Mouse (Mus musculus): ENCODE results near the gene Cul4a.
"Not testable (repeated sequence)": the region's sequence is repeated elsewhere in the genome, so short reads cannot be mapped to it uniquely, and the experiment has no call there.

Cul4a gene

DNA sequence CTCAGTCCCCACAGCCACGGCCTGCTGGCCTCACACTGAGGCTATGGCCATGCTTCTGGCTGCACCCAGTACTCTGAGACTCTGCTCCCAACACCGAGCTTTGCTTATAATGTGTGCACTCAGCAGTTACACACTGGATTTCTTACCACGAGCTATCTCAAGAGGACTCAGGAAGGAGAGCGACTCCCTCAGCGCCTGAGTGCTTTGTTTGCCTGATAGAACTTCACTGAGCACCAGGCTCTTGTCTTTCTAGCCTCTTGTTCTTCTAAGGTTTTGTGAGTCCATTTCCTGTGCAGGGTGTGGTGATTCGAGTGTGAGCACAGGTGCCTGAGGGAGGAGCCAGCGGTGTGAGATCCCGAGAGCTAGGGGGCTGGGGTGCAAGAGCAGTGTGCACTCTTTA is 19.5 kb downstream of the Cul4a start:
- in situ Hi-C loops (cut with MboI) = loop anchor here (25.0 kb wide), 1 partner anchor 662 kb away; the partner anchor contains the start of gene Upf3a

DNA sequence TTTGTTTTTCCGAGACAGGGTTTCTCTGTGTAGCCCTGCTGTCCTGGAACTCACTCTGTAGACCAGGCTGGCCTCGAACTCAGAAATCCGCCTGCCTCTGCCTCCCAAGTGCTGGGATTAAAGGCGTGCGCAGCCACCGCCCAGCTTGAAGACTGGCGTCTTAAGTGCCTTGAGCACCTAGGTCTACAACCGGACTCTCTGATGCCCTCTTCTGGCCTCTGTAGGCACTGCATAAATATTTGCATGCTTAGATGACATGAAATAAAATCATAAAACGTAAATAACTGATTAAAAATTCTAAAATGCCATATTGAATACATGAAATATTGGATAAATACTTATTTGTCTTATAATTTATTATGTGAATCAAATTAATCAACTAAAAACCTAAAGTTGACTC is 26.8 kb downstream of the Cul4a start:
- in situ Hi-C loops (cut with MboI) = not testable (repeated sequence)

DNA sequence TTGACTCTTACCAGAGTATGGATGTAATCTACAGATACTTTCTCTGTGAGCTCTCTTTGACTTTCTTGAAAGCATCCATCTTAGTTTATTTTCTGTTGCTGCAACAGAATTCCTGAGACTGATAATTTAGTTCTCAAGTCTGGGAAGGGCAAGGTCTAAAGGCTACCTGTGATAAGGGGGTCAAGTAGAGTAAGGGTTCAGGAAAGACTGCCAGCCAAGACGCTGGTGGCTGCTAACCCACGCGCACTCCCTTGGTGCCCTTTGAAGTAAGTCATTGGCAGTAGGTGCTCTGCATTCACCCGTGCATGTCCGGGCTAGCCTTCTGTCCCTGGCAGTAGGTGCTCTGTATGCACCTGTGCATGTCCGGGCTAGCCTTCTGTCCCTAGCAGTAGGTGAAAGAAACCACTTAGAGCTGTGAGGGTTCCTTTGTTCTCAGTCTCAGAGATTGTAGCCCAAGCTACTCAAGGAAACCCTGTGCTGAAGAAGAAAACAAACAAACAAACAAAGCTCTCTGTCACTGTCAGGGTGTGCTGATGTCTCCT is 34.3 kb downstream of the Cul4a start:
- in situ Hi-C loops (cut with MboI) = no loop called here

DNA sequence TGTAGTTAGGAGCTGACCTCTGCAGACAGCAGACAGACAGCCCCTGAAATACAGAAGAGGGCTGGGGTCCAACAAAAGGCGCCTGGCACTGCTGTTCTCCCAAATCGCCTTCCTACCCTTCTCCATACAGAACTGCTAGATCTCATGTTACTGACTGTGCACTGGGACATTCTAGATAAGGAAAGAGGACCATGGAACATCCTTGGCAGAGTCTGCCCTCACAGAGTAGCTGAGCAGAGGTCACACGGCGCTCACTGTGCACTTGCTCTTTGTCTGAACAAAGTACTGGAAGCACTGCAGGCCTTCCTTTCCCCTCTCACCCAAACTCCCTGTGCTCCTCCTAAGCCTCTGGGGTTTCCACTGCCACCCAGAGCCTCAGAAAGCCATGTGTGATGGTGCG is 36.3 kb downstream of the Cul4a start:
- in situ Hi-C loops (cut with MboI) = no loop called here

DNA sequence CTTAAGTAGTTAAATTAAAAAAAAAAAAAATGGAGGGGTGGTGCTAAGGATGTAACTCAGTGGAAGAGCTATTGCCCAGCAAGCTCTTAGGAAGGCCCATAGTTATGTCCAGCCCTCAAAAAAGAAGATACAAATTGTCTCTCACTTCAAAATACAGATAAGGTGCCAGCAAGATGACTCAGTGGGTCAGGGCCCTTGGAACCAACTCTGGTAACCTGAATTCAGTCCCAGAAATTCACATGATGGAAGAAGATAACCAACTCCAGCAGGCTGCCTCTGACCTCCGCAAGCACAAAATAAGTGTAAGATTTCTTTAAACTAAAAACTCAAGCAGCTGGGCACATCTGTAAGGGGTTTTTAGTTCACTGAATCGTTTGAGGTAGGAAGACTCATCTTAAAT is 43.1 kb downstream of the Cul4a start:
- in situ Hi-C loops (cut with MboI) = no loop called here

DNA sequence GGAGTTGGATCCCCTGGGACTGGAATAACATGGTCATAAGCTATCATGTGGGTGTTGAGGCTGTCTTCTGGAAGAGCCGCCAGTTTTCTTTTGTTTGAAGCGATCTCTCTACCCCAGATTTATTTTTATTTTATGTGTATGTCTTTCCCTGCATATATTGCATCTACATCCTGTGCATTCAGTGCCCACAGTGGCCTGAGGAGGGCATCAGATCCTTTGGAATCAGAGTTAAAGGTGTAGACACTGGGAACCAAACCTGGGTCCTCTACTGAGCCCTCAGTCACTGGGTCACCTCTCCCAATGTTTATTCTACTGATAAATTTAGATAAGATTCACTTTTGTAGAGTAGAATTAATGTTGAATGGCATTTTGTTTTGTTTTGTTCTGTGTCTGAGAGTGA is 43.9 kb downstream of the Cul4a start:
- in situ Hi-C loops (cut with MboI) = no loop called here

DNA sequence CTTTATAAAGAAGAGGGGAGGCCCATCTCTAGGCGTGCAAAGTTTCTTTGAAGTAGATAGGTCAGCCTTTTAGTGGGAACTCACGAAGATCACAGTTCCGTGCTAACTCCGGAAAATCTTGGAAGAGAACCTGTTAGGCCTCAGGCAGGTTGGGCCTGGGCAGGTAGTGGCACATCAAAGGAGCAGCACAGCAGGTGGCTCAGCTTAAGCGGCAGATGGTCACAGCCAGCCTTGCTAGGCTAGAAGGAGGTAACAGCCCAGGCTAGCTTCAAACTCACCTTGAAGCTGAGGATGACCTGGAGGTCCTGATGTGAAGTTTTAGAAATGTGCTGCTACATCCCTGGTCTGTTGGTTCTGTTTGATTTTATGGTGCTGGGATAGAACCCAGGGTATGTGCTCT is 44.4 kb downstream of the Cul4a start:
- in situ Hi-C loops (cut with MboI) = no loop called here

DNA sequence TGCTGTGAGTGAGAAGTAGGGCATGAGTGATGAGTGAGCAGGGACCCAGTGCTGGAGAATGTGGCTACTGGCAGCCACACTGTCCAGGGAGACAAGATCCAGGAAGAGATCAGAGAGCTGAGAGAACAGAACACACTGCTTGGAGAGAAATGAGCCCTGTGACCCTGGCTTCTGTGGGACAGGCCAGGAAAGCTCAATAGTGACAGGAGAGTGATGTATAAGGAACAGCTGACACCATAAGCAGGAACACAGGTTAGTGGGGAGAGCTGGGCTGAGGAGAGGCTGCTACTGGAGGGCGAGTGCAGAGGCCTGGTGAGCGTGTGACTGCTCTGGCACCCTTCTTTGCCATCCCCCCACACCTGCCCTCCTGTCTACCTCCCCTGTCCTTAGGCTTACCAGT is 45.5 kb downstream of the Cul4a start:
- in situ Hi-C loops (cut with MboI) = no loop called here

DNA sequence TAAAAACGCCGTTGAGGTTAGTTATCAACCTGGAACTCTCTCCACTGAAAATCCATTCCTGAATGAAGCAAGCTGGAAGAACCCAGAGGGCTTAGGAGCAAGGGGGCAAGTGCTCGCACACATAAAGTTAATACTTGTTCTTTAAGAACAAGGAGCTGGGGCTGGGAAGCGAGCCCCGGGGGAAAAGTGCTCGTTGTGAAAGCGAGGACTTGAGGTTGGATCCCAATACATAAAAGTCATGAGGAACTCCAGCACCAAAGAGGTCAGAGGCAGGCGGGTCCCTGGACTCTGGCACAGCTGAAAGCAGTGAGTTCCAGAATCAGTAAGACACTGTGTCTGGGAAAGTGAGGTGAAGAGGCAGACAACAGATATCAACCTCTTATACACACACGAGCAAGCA is 48.7 kb downstream of the Cul4a start:
- in situ Hi-C loops (cut with MboI) = no loop called here

DNA sequence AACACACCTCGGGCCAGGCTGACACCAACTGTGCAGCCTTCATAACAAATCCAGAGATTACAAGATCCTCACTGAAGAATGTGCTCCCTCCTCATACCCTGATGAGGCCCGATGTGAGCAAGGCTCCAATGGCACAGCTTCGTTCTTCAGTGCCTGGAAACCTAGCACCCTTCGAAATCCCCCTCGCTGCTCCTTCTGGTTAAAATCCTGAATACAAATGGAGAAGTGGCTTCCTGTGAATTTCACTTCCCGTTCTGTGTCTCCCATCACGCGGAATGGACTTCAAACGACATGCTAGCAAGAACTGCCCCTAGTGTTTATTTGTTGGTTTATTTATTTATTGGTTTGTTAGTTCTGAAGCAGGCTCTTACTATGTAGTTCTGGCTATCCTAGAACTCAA is 49.9 kb downstream of the Cul4a start:
- in situ Hi-C loops (cut with MboI) = no loop called here

DNA sequence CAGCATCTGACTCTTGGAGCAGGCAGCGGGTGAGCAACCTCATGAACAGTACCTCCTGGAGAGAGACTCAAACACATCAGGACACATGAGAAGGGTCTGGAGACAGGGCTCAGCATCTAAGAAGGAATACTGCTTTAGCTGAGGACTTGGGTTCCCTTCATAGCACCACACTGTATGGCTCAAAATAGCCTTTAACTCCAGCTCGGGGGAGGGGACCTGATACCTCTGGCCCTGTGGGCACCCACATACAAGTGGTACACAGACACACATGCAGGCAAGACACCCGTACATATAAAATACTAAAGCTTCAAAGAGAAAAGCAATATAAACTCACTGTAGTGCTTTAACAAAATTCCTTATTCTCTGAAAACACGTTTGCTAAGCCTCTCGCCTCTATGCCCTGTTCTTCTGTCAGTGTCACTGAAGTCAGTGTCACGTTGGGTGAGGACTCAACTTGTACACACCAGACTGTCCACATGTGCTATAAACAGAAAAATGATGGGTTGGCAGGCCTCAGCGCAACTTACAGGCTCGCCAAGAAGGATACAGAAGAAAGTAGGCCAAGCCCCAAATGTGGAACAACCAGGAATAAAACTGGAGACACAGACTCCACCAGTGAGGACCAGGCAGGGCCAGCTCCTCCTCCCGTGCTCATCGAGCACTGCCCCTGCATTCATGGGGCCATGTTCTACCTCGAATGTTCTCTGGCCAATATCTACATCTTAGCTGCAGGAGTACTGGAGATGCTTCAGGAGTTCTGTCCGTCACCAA is 51.1 kb downstream of the Cul4a start:
- in situ Hi-C loops (cut with MboI) = no loop called here

DNA sequence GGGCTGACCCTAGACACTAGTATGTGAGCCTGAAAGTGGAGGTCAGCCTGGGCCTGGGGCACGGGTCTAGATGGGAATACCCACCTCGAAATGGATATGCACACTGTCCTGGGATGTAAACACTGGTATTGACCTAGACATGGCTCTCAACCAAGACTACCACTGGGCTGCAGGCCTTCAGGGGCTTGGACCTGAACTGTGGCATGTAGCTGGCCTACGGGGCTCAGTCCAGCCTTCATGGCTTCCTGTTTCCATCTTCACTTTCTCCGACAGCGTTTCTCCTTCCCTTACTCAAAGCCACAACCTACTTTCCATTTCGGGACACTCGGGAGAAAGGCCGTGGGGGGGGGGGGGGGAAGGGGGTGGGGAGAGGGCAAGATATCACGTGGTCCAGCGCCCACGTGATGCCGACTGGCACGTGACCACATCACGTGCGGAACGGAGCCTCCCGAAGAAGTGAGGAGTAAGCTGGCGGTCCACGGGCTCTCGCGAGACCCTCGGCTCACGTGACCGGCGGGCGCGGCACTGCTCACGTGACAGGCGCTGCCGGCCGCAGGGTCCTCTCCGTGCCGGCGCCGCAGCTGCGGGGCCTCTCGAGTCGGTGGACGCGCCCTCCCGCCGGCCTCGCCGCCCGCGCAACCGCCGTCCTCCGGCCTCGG is 53.4 kb downstream of the Cul4a start, which contains the start of gene Lamp1:
Lamp1 (plus strand) TSS at position 444 of the 659 bp plus-strand sequence.
- in situ Hi-C loops (cut with MboI) = no loop called here

DNA sequence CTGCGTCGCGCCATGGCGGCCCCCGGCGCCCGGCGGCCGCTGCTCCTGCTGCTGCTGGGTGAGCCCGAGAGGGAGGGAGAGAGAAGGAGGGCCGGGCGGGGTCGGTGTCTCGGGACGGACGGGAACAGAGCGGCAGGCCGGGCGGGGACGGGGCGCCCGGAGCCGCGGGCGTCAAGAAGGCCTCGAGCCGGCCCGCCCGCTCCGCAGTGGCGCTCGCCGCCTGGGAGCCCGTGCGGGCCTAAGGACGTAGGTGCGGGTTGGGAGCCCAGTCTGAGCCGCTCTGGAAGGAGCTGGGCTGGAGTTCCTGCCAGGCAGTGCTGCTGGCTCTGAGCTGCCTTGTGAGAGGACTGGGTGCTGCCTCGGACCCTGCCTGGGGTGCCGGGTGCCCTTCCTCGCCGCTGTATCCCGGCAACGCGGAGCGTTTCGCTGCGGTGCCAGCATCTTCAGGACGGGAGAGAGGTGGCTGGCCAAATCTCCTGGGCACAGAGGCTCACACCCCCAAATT is 54.0 kb downstream of the Cul4a start:
- in situ Hi-C loops (cut with MboI) = no loop called here

DNA sequence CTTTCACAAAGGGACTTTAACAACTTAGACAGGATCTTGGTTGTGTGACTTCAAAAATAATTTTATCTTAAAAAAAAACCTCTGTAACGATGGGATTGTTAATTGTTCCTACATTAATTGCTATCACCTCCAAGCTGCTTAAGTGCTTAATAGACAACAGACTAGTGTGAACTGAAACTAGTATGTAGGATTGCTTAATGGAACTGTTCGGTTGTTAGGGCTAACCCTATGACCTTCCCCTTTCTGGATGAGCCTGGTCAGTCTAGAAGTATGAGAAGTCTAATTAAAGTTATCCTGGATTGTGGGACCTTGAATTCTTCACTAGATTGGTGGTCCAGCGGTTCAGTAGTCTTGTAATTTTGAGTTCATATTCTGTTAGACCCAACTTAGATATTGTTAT is 55.3 kb downstream of the Cul4a start:
- in situ Hi-C loops (cut with MboI) = no loop called here

DNA sequence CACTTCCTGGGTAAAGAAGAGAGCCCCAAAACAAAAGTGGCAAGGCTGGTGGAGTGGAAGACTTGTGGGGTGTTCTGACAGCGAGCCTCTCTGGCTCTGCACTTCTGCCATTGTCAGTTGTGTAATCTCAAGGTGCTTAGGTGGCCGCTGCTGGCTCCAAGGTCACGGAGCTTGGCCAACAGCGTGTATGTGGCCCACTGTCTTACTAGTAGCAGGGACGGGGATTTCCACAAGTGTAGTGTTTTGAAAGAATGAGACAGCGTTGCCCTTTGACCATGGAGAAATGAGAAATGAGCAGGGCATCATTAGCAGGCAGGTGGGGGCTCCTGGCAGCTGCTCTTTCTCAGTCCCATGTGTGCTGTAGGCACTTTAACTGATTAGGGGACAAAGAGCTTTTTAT is 56.7 kb downstream of the Cul4a start:
- in situ Hi-C loops (cut with MboI) = no loop called here

DNA sequence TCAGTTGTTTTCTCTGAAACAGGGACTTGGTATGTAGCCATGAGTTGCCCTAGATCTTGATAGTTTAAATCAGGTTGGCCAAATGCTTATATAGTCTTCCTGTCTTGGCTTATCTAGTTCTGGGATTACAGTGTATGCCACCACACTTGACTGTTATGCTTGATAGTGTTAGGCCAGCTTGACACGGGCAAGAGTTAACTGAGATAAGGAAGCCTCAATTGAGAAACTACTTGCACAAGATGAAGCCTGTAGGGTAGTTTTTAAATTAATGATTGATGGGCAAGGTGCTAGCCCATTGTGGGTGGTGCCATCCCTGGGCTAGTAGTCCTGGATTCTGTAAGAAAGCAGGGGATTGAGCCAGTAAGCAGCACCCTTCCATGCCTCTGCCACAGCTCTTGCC is 58.1 kb downstream of the Cul4a start:
- in situ Hi-C loops (cut with MboI) = no loop called here

DNA sequence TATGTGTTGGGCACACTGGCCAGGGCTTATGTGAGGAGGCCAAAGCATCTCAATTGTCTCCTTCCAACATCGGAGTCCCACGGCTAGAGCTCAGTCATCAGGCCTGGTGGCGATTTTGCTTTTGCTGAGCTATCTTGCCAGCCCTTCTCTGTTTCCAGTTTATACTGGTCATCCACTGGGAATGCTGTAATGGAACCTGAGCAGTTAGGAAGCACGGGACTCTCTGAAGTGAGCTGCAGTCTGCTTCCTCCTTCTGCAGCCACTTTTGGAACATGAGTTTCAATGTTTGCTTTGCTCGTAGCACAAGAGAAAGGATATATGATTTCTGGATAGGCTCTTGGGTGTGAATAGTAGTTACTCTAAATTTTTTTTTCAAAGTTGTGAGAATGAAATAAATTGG is 58.9 kb downstream of the Cul4a start:
- in situ Hi-C loops (cut with MboI) = no loop called here

DNA sequence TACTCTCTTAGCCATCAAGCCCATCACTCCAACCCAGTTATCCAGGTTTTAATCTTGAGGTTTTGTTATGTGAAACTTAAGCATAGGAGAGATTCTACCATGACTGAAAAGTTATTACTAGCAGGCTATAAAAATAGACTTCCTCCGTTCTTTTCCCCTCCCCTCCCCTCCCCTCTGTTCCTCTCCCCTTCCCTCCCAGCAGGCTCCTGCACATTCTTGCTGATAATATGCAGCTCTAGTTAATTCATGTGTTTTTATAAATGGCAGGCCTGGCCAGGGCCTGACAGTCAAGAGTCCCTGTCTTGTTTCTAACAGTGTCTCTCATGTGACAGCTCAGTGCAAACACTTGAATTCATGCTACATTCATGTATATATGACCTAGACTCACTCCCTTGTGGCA is 65.1 kb downstream of the Cul4a start:
- in situ Hi-C loops (cut with MboI) = no loop called here

DNA sequence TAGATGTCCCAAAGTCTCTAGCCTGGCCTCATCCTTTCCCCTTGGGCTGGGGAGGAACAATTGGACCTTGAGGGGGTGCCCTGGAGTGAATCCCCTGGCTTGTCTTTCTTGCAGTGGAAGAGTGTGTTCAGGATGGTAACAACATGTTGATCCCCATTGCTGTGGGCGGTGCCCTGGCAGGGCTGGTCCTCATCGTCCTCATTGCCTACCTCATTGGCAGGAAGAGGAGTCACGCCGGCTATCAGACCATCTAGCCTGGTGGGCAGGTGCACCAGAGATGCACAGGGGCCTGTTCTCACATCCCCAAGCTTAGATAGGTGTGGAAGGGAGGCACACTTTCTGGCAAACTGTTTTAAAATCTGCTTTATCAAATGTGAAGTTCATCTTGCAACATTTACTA is 68.9 kb downstream of the Cul4a start:
- in situ Hi-C loops (cut with MboI) = no loop called here

DNA sequence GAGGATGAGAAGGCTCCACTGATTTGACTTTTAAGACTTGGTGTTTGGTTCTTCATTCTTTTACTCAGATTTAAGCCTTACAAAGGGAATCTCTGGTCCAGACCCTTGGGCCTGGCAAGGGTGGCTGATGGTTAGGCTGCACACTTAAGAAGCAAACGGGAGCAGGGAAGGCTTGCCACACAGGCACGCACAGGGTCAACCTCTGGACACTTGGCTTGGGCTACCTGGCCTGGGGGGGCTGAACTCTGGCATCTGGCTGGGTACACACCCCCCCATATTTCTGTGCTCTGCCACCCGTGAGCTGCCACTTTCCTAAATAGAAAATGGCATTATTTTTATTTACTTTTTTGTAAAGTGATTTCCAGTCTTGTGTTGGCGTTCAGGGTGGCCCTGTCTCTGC is 69.4 kb downstream of the Cul4a start:
- in situ Hi-C loops (cut with MboI) = no loop called here

DNA sequence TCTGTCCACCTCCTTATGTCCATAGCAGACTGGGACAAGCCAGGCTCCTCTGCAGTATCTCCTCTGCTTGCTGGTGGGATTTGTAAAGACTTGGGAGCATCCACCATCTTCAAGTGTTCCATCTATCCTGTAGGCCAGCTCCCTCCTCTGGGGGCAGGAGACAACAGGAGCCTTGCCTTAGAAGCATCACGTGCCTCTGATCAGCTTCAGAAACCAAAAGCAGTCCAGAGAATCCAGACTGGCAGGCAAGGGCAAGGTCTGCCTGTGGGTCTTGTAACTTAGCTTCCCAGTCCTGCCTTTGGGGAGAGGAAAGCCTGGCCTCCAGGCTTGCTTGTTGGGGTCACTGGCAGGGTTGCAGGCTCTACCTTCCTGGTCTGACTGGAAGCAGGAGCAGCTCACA is 70.2 kb downstream of the Cul4a start:
- in situ Hi-C loops (cut with MboI) = no loop called here

DNA sequence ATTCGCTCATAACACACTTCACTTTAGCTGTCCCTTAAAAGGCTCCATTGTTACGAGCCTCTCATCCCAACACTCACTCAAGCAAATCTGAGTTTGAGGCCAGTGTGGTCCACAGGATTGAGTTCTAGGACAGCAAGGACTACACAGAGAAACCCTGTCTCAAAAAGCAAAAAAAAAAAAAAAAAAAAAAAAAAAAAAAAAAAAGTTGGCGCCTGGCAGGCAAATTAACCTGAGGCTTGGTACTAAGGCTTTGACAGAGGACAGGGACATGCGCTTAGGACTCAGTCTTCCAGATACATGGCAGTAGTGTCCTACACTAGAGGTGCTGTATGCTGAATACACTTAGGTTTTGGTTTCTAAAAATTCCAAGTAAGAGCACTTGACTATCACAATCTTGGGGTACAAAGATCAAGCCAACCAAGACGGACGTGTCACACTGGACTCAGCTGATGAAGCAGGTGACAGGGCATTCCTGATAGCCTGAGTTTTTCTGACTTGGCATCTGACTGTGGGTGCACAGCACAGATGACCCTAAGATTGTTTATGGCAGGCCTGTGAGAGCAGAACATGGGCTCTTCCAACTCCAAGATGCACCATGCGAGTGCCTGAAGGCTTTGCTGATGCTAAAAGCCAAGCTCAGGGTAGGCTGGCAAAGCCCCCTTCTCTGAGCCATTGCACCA is 71.9 kb downstream of the Cul4a start:
- in situ Hi-C loops (cut with MboI) = no loop called here

DNA sequence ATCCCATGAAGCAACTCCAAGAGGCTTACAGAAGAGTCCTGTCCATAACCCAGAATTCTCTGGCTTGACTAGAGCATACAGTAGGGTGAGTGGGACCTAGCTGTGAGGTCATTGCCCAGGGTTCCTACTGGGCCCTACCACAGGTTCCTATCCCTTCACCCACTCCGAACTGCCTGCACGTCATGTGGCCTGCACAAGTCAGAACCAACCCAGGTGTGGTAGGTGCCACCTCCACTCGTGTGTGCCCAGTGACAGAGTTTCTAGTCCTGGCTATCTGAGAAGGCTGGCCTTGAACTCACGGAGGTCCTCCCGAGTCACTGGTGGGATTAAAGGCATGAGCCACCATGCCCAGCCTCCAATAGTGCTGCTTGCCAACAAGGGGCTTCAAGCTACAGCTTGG is 72.7 kb downstream of the Cul4a start:
- in situ Hi-C loops (cut with MboI) = no loop called here

Data from mature B cell (primary cell).